Mouse (Mus musculus): ENCODE measurements around the gene Lmo3. TPM values are rescaled to one million over a fixed set of nuclear protein-coding genes. Genes with fewer than 3 reads are reported as not detected.

Gene Lmo3
- total RNA-seq, 2 experiments from 2014 or later, result 0.07 to 0.56 TPM

Other genes with a start within 250 kb of the Lmo3 start
- gene Igbp1b, start 76.6 kb upstream of the Lmo3 start, total RNA-seq (2021), result not detected